Comparison of ENCODE assay signal across 9 mouse cellular contexts in the genomic region with DNA sequence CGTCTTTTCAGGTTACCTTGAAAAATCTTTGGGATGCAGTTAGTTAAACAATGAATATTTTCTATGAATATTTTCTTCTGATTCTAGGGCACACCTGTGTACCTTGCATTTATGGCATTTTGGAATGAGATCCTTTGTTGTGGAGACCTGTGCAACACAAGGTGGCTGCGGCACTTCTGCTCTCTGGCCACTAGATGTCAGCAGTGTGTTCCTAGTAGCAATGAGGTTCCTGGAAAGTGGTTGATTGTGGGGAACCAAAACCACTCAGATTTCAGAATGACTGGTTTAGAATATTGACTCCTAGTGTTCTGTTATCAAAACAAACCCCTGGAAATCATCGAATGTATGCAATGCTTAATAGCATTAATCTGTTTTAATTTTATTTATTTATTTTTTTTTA. TPM values are rescaled to one million over a fixed set of nuclear protein-coding genes. Genes with fewer than 3 reads are reported as not detected.
DNase-seq lines count a peak whose midpoint lies in the region; ATAC-seq and TF ChIP-seq lines count a peak whose summit lies in the region.
"Had no signal": no experiment of that assay in that cellular context is flagged by ENCODE, and none has a peak within 500 bp of the region (broad histone marks: within the 10 kb centered on the region; RNA-seq: fewer than 3 reads in every experiment).

No protein-coding gene starts in this region.

- 5% methylated on average over 3 of the region's 3 CpGs for WGBS in heart, postnatal 0 days
- 4% methylated on average over 3 of the region's 3 CpGs for WGBS in midbrain, embryonic 10.5 days

- ATAC-seq in heart, postnatal 0 days (ENCODE audit: insufficient read depth, low read depth) = no peak

- H3K9ac ChIP-seq in heart, postnatal 0 days (replicated peaks; ENCODE audit: low read depth, low read length) = no peak overlapping the region
- H3K9ac ChIP-seq: liver, embryonic 13.5 days had no signal

- no peaks in the 10 kb centered on the region for H3K27me3 ChIP-seq in heart, postnatal 0 days (ENCODE audit: control insufficient read depth, insufficient read depth, low read length)
- H3K27me3 ChIP-seq in midbrain, embryonic 10.5 days (ENCODE audit: low read depth, poor library complexity, severe bottlenecking) = no peaks in the 10 kb centered on the region
- H3K27me3 ChIP-seq: liver, embryonic 13.5 days had no signal

- H3K4me3 ChIP-seq in gastrocnemius, adult 2 months = no peak overlapping the region
- H3K4me3 ChIP-seq in heart, postnatal 0 days (ENCODE audit: low read depth, low read length) = no peak overlapping the region
- H3K4me3 ChIP-seq in midbrain, embryonic 10.5 days = no peak overlapping the region
- H3K4me3 ChIP-seq: liver, embryonic 13.5 days had no signal

- H3K27ac ChIP-seq in gastrocnemius, adult 2 months = no peak overlapping the region
- no peak overlapping the region for H3K27ac ChIP-seq in heart, postnatal 0 days (ENCODE audit: low read depth)
- no peak overlapping the region for H3K27ac ChIP-seq in midbrain, embryonic 10.5 days (replicated peaks)
- H3K27ac ChIP-seq: liver, embryonic 13.5 days had no signal

- intact Hi-C loops in gastrocnemius, adult 2 months (cut with DNase I) = no loop called here
- intact Hi-C loops in gastrocnemius, postnatal 14 days (cut with DNase I; ENCODE audit: low total_unique reads) = loop anchor here (10.0 kb wide), 1 partner anchor 723 kb away; a partner anchor contains a TSS

- H3K4me2 ChIP-seq in heart, postnatal 0 days (ENCODE audit: low read depth, low read length) = no peak overlapping the region
- H3K4me2 ChIP-seq: liver, embryonic 13.5 days had no signal

- H3K9me3 ChIP-seq in heart, postnatal 0 days (replicated peaks; ENCODE audit: control insufficient read depth, low read length) = no peaks in the 10 kb centered on the region
- H3K9me3 ChIP-seq in midbrain, embryonic 10.5 days (replicated peaks) = no peaks in the 10 kb centered on the region
- H3K9me3 ChIP-seq: liver, embryonic 13.5 days had no signal

- TF ChIP-seq EP300 in heart, postnatal 0 days (IDR thresholded peaks at IDR 0.05; ENCODE audit: low read depth) = no peak

- H3K4me1 ChIP-seq in heart, postnatal 0 days (ENCODE audit: control insufficient read depth, insufficient read depth) = no peaks in the 10 kb centered on the region
- H3K4me1 ChIP-seq in midbrain, embryonic 10.5 days = peaks cover 7% of the 10 kb centered on the region; the same call in 1 of the 2 replicates
- H3K4me1 ChIP-seq: liver, embryonic 13.5 days had no signal

- peak; percentile 19 for DNase-seq in gastrocnemius, adult 2 months
- no peak for DNase-seq in gastrocnemius, postnatal 14 days
- peak; percentile 14 for DNase-seq in WW6 (ENCODE audit: low read depth, low spot score)
- peak; percentile 59 to 79 for DNase-seq in cerebellum, postnatal 25 days
- DNase-seq in heart, postnatal 0 days (ENCODE audit: low spot score) = peak; percentile 37
- DNase-seq in layer of hippocampus, postnatal 14 days (ENCODE audit: low spot score in 2 of 2) = peak; percentile 71 to 82
- DNase-seq in midbrain, embryonic 10.5 days (ENCODE audit: low spot score) = peak; percentile 61
- DNase-seq in skeletal muscle tissue, adult 2 months (ENCODE audit: low read depth, low spot score) = peak; percentile 3
- DNase-seq: liver, embryonic 13.5 days had no signal

- TF ChIP-seq CTCF in gastrocnemius, adult 2 months (IDR thresholded peaks at IDR 0.05) = peak; percentile 92
- TF ChIP-seq CTCF in heart, postnatal 0 days (IDR thresholded peaks at IDR 0.05; ENCODE audit: low read depth) = peak; percentile 92

- no peaks in the 10 kb centered on the region for H3K36me3 ChIP-seq in heart, postnatal 0 days (replicated peaks; ENCODE audit: control insufficient read depth, insufficient read depth, low read length)
- no peaks in the 10 kb centered on the region for H3K36me3 ChIP-seq in midbrain, embryonic 10.5 days
- H3K36me3 ChIP-seq: liver, embryonic 13.5 days had no signal

RNA-seq across cellular contexts. Expression of a gene that starts 31.7 kb away (rescaled TPM):
- not detected for total RNA-seq in gastrocnemius, adult 2 months (2021)
- not detected for total RNA-seq in gastrocnemius, postnatal 14 days (2021)
- 1.7 and 2.7 TPM in 2 replicates for total RNA-seq in heart, postnatal 0 days (2014; rRNA removed; ENCODE audit: low replicate concordance)
- polyA plus RNA-seq in heart, postnatal 0 days (2015; fragmentation: Nextera tagmentation; extraction: Ambion mirVana) = 1.9 and 2.4 TPM in 2 replicates
- total RNA-seq in layer of hippocampus, postnatal 14 days (2021) = under 1 TPM in 1 of 2 experiments, not detected in 1; 0.51 TPM
- polyA plus RNA-seq in midbrain, embryonic 10.5 days (2016; fragmentation: Nextera tagmentation; extraction: Ambion mirVana) = 0.70 and 0.75 TPM in 2 replicates
